8 mouse cellular contexts compared by ENCODE assay signal in genomic region chr12:33010026-33010425, GRCm38 (mm10). TPM values are rescaled to one million over a fixed set of nuclear protein-coding genes. Genes with fewer than 3 reads are reported as not detected.
DNase-seq lines count a peak whose midpoint lies in the region; ATAC-seq and TF ChIP-seq lines count a peak whose summit lies in the region.

No protein-coding gene starts in this region.

- peaks cover 3% of the 10 kb centered on the region; the same call in 1 of the 2 replicates for H3K4me1 ChIP-seq in cerebellum, adult 2 months (ENCODE audit: control insufficient read depth, insufficient read depth, low read length)
- peaks cover 10% of the 10 kb centered on the region; the same call in 1 of the 2 replicates for H3K4me1 ChIP-seq in heart, embryonic 10.5 days
- peaks cover 5% of the 10 kb centered on the region for H3K4me1 ChIP-seq in liver, embryonic 13.5 days (replicated peaks)
- H3K4me1 ChIP-seq in midbrain, embryonic 11.5 days (ENCODE audit: control insufficient read depth, insufficient read depth, low read length) = no peaks in the 10 kb centered on the region

- peak; percentile 18 to 22 for DNase-seq in cerebellum, adult 2 months
- no peak for DNase-seq in cerebellum, postnatal 4 days (ENCODE audit: low spot score in 2 of 2)
- DNase-seq in 3T3-L1 (ENCODE audit: low read depth, low spot score) = peak; percentile 60
- peak; percentile 29 for DNase-seq in adrenal gland, postnatal 25 days
- peak; percentile 72 for DNase-seq in heart, embryonic 10.5 days (ENCODE audit: low spot score)
- peak; percentile 23 for DNase-seq in liver, embryonic 13.5 days
- peak; percentile 63 for DNase-seq in skeletal muscle tissue, adult 2 months (ENCODE audit: low read depth, low spot score)
- no peak for DNase-seq in midbrain, embryonic 11.5 days (ENCODE audit: low spot score, missing footprints)

- no peak overlapping the region for H3K9ac ChIP-seq in liver, embryonic 13.5 days
- no peak overlapping the region for H3K9ac ChIP-seq in midbrain, embryonic 11.5 days (ENCODE audit: low read length)

- no peak for TF ChIP-seq POLR2A in cerebellum, adult 2 months (IDR thresholded peaks at IDR 0.05; ENCODE audit: borderline replicate concordance, insufficient read depth, low read length)

- no peaks in the 10 kb centered on the region for H3K36me3 ChIP-seq in heart, embryonic 10.5 days
- no peaks in the 10 kb centered on the region for H3K36me3 ChIP-seq in liver, embryonic 13.5 days
- H3K36me3 ChIP-seq in midbrain, embryonic 11.5 days (ENCODE audit: control insufficient read depth, insufficient read depth, low read length) = no peaks in the 10 kb centered on the region

- WGBS in cerebellum, adult 2 months = 40% methylated on average over 3 of the region's 3 CpGs
- 21% methylated on average over 3 of the region's 3 CpGs for WGBS in heart, embryonic 10.5 days
- WGBS in liver, embryonic 13.5 days (ENCODE audit: insufficient replicate concordance) = 17% methylated on average over 3 of the region's 3 CpGs
- 41% methylated on average over 3 of the region's 3 CpGs for WGBS in midbrain, embryonic 11.5 days

- TF ChIP-seq CTCF in cerebellum, adult 2 months (IDR thresholded peaks at IDR 0.05; ENCODE audit: borderline replicate concordance, insufficient read depth, low read depth, low read length) = peak; percentile 69

- H3K27me3 ChIP-seq in cerebellum, adult 2 months (ENCODE audit: control insufficient read depth, insufficient read depth, low read length) = no peaks in the 10 kb centered on the region
- 0 out of 2 replicates have a peak, but pooled peaks cover 10% of the 10 kb centered on the region for H3K27me3 ChIP-seq in heart, embryonic 10.5 days (ENCODE audit: insufficient read depth, poor library complexity, severe bottlenecking)
- H3K27me3 ChIP-seq in liver, embryonic 13.5 days = 0 out of 2 replicates have a peak, but pooled peaks cover 2% of the 10 kb centered on the region
- H3K27me3 ChIP-seq in midbrain, embryonic 11.5 days (ENCODE audit: control insufficient read depth, insufficient read depth, low read length) = no peaks in the 10 kb centered on the region

- no peaks in the 10 kb centered on the region for H3K9me3 ChIP-seq in heart, embryonic 10.5 days
- H3K9me3 ChIP-seq in liver, embryonic 13.5 days (replicated peaks) = no peaks in the 10 kb centered on the region
- no peaks in the 10 kb centered on the region for H3K9me3 ChIP-seq in midbrain, embryonic 11.5 days (ENCODE audit: control insufficient read depth, low read length)

- peak; percentile 41; the same call in 1 of the 2 replicates for ATAC-seq in liver, embryonic 13.5 days (ENCODE audit: low read depth)
- ATAC-seq in midbrain, embryonic 11.5 days (ENCODE audit: low FRiP score) = no peak

- H3K4me3 ChIP-seq in cerebellum, adult 2 months (replicated peaks; ENCODE audit: insufficient read depth, low read depth, low read length) = no peak overlapping the region
- H3K4me3 ChIP-seq in heart, embryonic 10.5 days = no peak overlapping the region
- H3K4me3 ChIP-seq in liver, embryonic 13.5 days (replicated peaks) = no peak overlapping the region
- H3K4me3 ChIP-seq in midbrain, embryonic 11.5 days (ENCODE audit: low read depth, low read length) = no peak overlapping the region

- no peak overlapping the region for H3K27ac ChIP-seq in cerebellum, adult 2 months (ENCODE audit: insufficient read depth, low read length)
- H3K27ac ChIP-seq in heart, embryonic 10.5 days = no peak overlapping the region
- no peak overlapping the region for H3K27ac ChIP-seq in liver, embryonic 13.5 days
- no peak overlapping the region for H3K27ac ChIP-seq in midbrain, embryonic 11.5 days (ENCODE audit: low read depth, low read length)

- no peak overlapping the region for H3K4me2 ChIP-seq in liver, embryonic 13.5 days
- no peak overlapping the region for H3K4me2 ChIP-seq in midbrain, embryonic 11.5 days

RNA-seq across cellular contexts. Expression of gene Sypl, which starts 56.3 kb away (rescaled TPM):
- polyA plus RNA-seq in cerebellum, adult 2 months (2012; rRNA removed) = 53.6 and 54.7 TPM in 2 replicates
- total RNA-seq in adrenal gland, postnatal 25 days (2021) = 101 and 114 TPM in 2 replicates
- polyA plus RNA-seq in heart, embryonic 10.5 days (2016; fragmentation: Nextera tagmentation; extraction: Ambion mirVana) = 80.8 and 91.5 TPM in 2 replicates
- 42.4 and 54.7 TPM in 2 replicates for polyA plus RNA-seq in liver, embryonic 13.5 days (2015; fragmentation: Nextera tagmentation; extraction: Ambion mirVana)
- 45.3 and 52.8 TPM in 2 replicates for polyA plus RNA-seq in midbrain, embryonic 11.5 days (2014; fragmentation: Nextera tagmentation; extraction: Ambion mirVana)

Comparison
In these comparisons a context has a peak if more than half of its experiments do, and no peak if none do; other contexts are left out.
1. DNase-seq: peak in cerebellum, adult 2 months (2 of 2), 3T3-L1 (single experiment), adrenal gland, postnatal 25 days (single experiment), heart, embryonic 10.5 days (single experiment), liver, embryonic 13.5 days (single experiment) and skeletal muscle tissue, adult 2 months (single experiment); none in cerebellum, postnatal 4 days (0 of 2) and midbrain, embryonic 11.5 days (single experiment).